Mouse (Mus musculus): ENCODE results near the gene Trappc3. TPM values are rescaled to one million over a fixed set of nuclear protein-coding genes. Genes with fewer than 3 reads are reported as not detected.

Trappc3 gene
- polyA plus RNA-seq, 1 experiment from 2014 or later = 192 TPM

DNA sequence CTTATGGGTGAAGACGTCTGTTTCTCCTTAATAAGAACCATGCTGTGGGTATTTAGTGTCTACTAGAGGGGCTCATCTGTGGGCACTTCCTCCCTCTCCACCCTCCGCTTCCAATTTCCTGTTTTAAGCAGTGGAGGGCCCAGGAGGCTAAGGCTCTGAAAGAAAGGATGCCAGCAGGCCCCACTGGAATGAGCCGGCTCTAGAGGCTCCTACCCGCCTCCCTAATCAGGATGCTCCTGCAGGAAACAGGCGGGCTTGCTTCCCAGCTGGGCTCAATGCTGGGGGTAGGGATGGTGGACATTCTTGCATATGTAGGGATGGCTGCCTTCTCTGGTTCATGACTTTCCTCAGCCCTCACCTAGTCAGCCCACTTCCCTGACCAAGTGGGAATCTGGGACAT, 51.1 kb downstream of the Trappc3 start:
- no peak overlapping the region for H3K4me3 ChIP-seq (replicated peaks; ENCODE audit: low read length)
- WGBS = 45% methylated on average over 5 of the region's 5 CpGs
- ATAC-seq = no peak

DNA sequence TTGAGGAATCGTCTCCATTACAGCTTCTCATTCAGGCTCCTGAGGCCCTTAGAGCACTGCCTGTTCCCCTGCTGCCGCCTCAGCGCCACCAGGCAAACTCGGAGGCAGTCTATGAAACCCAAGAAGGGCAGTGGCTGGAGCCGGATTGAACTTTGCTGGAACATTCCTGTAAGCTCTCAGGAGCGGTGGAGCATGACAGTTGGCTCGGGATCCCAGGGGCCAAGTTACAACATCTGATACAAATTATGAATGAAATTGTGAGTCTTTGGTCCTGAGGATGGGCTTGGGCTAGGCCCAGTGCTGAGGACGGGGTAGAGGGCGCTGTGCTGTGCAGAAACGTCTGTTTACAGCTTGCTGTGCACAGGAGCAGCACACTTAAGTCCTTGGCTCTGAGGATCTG, 52.3 kb downstream of the Trappc3 start:
- Histone ChIP-seq H3K4me2 (ENCODE audit: low read length) (no peak overlapping the region), H3K9me3 (ENCODE audit: control insufficient read depth, low read length) (no peaks in the 10 kb centered on the region), H3K36me3 (ENCODE audit: control insufficient read depth, insufficient read depth) (peaks cover 20% of the 10 kb centered on the region), H3K27ac (ENCODE audit: low read length) (no peak overlapping the region), H3K4me3 (replicated peaks; ENCODE audit: low read length) (no peak overlapping the region), H3K27me3 (replicated peaks; ENCODE audit: control insufficient read depth, insufficient read depth, low read length) (no peaks in the 10 kb centered on the region), H3K4me1 (replicated peaks; ENCODE audit: control insufficient read depth, insufficient read depth, low read length) (peaks cover 3% of the 10 kb centered on the region; the same call in 1 of the 2 replicates), H3K9ac (replicated peaks; ENCODE audit: low read depth, low read length) (no peak overlapping the region)
- ATAC-seq = no peak
- WGBS = 56% methylated on average over 10 of the region's 10 CpGs

More for the DNA sequence above, 51.1 kb downstream of the Trappc3 start:
- Histone ChIP-seq H3K9me3 (ENCODE audit: control insufficient read depth, low read length) (no peaks in the 10 kb centered on the region), H3K27ac (ENCODE audit: low read length) (no peak overlapping the region), H3K4me2 (ENCODE audit: low read length) (no peak overlapping the region), H3K27me3 (replicated peaks; ENCODE audit: control insufficient read depth, insufficient read depth, low read length) (no peaks in the 10 kb centered on the region), H3K36me3 (ENCODE audit: control insufficient read depth, insufficient read depth) (peaks cover 20% of the 10 kb centered on the region), H3K9ac (replicated peaks; ENCODE audit: low read depth, low read length) (no peak overlapping the region), H3K4me1 (replicated peaks; ENCODE audit: control insufficient read depth, insufficient read depth, low read length) (peaks cover 3% of the 10 kb centered on the region; the same call in 1 of the 2 replicates)

DNA sequence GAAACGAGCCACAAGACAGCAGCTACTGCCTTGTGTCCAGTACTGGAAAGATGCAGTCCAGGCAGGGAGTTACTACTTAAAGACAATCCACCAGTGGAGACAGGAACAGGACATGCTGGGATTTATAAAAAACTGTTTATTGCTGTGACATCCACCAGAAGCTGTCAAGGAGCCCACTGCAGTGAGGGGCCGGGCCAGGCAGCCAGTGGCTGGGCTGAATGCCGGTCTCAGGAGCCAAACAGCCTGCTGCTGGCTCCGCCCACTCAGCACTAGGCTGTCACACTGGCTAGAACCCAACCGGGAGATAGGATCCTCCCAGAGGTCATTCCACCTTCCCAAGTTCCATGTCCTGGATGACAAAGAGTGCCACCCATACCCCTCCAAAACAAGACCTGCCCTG, 53.8 kb downstream of the Trappc3 start:
- no peak overlapping the region for H3K9ac ChIP-seq (replicated peaks; ENCODE audit: low read depth, low read length)
- no peak for ATAC-seq
- H3K27ac ChIP-seq (ENCODE audit: low read length) = no peak overlapping the region
- H3K4me1 ChIP-seq (replicated peaks; ENCODE audit: control insufficient read depth, insufficient read depth, low read length) = peaks cover 12% of the 10 kb centered on the region
- H3K9me3 ChIP-seq (ENCODE audit: control insufficient read depth, low read length) = no peaks in the 10 kb centered on the region
- WGBS = 50% methylated on average over 5 of the region's 5 CpGs
- no peak overlapping the region for H3K4me3 ChIP-seq (replicated peaks; ENCODE audit: low read length)
- H3K36me3 ChIP-seq (ENCODE audit: control insufficient read depth, insufficient read depth) = peaks cover 20% of the 10 kb centered on the region
- H3K4me2 ChIP-seq (ENCODE audit: low read length) = no peak overlapping the region
- H3K27me3 ChIP-seq (replicated peaks; ENCODE audit: control insufficient read depth, insufficient read depth, low read length) = no peaks in the 10 kb centered on the region

DNA sequence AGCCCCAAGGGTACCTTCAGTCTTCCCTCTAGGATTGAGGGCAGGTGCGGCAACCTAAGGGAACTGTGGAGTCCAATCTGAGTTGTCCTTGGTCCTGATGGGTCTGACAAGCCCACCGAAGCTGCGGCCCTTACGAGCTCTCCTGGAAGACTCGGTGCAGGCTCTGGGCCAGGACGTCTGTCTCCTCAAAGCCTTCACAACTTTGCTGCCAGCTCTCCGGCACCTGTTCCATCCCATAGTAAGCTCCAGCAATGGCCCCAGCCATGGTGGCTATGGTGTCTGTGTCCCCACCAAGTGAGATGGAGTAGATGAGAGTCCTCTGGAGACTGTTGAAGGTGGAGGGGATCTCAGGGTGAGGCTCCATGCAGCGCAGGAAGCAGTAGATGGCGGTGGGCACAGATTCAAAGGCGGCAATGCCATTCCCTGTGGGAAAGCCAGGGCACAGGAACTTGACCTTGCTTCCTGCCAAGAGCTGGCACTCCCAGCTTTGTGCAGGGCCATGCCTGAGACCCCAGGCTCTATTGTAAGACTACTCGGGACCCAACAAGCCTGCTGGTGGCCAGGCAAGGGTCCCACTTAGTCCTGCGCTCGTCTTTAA, 54.4 kb downstream of the Trappc3 start:
- Histone ChIP-seq H3K27me3 (replicated peaks; ENCODE audit: control insufficient read depth, insufficient read depth, low read length) (no peaks in the 10 kb centered on the region), H3K4me2 (ENCODE audit: low read length) (no peak overlapping the region), H3K4me3 (replicated peaks; ENCODE audit: low read length) (no peak overlapping the region), H3K27ac (ENCODE audit: low read length) (no peak overlapping the region), H3K4me1 (replicated peaks; ENCODE audit: control insufficient read depth, insufficient read depth, low read length) (peaks cover 12% of the 10 kb centered on the region), H3K9ac (replicated peaks; ENCODE audit: low read depth, low read length) (no peak overlapping the region), H3K9me3 (ENCODE audit: control insufficient read depth, low read length) (no peaks in the 10 kb centered on the region), H3K36me3 (ENCODE audit: control insufficient read depth, insufficient read depth) (peaks cover 20% of the 10 kb centered on the region)
- ATAC-seq = no peak
- WGBS = 89% methylated on average over 13 of the region's 13 CpGs

DNA sequence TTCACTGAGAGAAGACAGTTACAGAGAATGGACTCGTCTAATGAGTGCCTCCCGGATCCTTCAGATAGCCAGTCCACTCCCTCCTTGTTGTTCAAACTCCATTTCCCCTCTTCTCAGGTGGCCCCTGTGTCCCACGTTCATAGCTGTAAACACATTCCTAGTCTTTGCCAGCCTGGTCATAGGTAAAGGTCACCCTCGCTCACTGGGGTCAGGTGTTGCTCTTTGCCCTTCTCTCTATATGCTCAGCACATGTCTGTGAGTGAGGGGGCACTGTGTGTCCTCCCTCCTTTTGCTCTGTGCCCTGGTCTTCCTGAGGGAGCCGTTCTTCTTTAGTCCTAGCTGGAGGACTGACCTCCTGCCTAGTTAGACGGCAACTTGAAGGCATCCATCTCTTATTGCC, 57.7 kb downstream of the Trappc3 start:
- H3K4me2 ChIP-seq (ENCODE audit: low read length) = no peak overlapping the region

DNA sequence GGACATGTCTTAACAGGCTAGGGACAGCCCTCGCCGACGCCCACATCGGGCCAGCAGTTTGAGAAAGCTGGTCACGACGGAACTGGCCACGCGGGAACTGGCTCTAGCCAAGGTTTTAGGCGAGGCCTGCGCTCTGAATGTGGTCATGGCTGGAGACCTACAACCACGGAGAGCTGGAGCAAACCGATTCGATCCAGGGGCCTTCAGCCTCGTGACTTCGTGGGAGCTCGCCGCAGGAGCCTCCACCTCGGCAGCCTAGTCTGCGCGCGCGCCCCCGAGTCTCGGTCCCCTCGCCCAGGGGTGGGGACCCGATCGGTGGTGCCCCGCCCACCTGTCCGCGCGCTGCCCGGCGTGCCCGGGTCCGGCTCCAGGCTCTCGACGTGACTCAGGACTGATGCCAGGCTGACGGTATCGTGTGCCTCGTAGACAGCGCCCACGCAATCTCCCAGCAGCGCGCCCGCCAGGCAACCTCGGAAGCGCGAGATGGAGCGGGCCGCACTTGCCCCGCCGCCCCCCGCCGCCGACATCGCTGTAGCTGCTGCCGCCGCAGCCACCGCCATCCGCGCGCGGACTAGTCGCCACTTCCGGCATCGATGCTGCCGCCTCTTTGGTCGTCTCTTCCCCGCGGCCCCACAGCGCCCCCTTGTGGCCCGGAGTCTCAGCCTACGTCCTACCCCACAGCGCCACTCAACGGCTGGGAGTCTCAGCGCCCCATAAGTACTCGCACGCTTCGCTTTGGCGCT, 59.2 kb downstream of the Trappc3 start, which contains the start of gene Adprhl2:
TSS of gene Adprhl2 (minus strand) at position 593 of the 743 bp plus-strand sequence.
- Histone ChIP-seq H3K27ac (ENCODE audit: low read length) (peak within 1 kb of the TSS; percentile 77), H3K4me3 (replicated peaks; ENCODE audit: low read length) (peak within 1 kb of the TSS; percentile 90), H3K4me2 (ENCODE audit: low read length) (peak within 1 kb of the TSS; percentile 97), H3K4me1 (replicated peaks; ENCODE audit: control insufficient read depth, insufficient read depth, low read length) (peaks cover 23% of the 10 kb centered on the region), H3K9me3 (ENCODE audit: control insufficient read depth, low read length) (no peaks in the 10 kb centered on the region), H3K36me3 (ENCODE audit: control insufficient read depth, insufficient read depth) (peaks cover 12% of the 10 kb centered on the region), H3K27me3 (replicated peaks; ENCODE audit: control insufficient read depth, insufficient read depth, low read length) (no peaks in the 10 kb centered on the region), H3K9ac (replicated peaks; ENCODE audit: low read depth, low read length) (peak within 1 kb of the TSS; percentile 91)
- under 1% methylated on average over 79 of the region's 80 CpGs for WGBS
- peak; percentile 91 for ATAC-seq

More for the DNA sequence above, 57.7 kb downstream of the Trappc3 start:
- peaks cover 15% of the 10 kb centered on the region for H3K4me1 ChIP-seq (replicated peaks; ENCODE audit: control insufficient read depth, insufficient read depth, low read length)
- WGBS = 96% methylated on average over 6 of the region's 6 CpGs
- no peak overlapping the region for H3K27ac ChIP-seq (ENCODE audit: low read length)
- no peak for ATAC-seq
- H3K9ac ChIP-seq (replicated peaks; ENCODE audit: low read depth, low read length) = no peak overlapping the region
- H3K36me3 ChIP-seq (ENCODE audit: control insufficient read depth, insufficient read depth) = peaks cover 20% of the 10 kb centered on the region
- no peaks in the 10 kb centered on the region for H3K9me3 ChIP-seq (ENCODE audit: control insufficient read depth, low read length)
- no peaks in the 10 kb centered on the region for H3K27me3 ChIP-seq (replicated peaks; ENCODE audit: control insufficient read depth, insufficient read depth, low read length)
- no peak overlapping the region for H3K4me3 ChIP-seq (replicated peaks; ENCODE audit: low read length)

DNA sequence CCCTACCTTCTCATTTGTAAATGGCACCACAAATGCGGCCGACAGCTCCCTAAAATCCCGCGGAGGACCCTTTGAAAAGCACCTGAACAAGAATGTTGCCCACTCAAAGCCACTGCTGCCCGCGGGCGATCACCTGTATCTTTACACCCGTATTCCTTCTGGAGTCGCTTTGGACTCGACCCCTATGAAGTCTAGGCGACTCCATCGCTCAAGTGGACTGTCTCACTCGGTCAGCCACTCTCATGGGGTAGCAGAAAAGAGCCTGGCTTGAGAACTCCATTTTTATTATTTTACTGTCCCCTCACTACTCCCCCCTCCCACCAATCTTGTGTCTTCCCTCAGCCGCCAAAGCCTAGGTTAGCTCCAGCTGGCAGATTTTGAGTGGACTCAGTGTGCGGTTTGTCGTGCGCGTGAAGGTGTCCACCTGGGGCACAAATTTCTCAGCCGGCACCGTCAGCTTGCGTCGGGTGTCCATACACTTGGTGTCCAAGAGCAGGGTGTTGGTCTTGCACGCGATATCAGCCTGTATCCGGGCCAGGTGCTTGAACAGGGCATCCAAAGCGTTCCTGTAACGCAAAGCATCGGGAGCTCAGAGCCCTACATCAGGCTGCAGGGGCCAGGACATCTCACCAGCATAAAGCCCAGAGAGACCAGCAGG, 59.9 kb downstream of the Trappc3 start:
- Histone ChIP-seq H3K27me3 (replicated peaks; ENCODE audit: control insufficient read depth, insufficient read depth, low read length) (no peaks in the 10 kb centered on the region), H3K36me3 (ENCODE audit: control insufficient read depth, insufficient read depth) (peaks cover 8% of the 10 kb centered on the region), H3K27ac (ENCODE audit: low read length) (no peak overlapping the region), H3K9ac (replicated peaks; ENCODE audit: low read depth, low read length) (peak overlapping the region; percentile 51), H3K4me1 (replicated peaks; ENCODE audit: control insufficient read depth, insufficient read depth, low read length) (peaks cover 23% of the 10 kb centered on the region), H3K4me3 (replicated peaks; ENCODE audit: low read length) (peak overlapping the region; percentile 90), H3K9me3 (ENCODE audit: control insufficient read depth, low read length) (no peaks in the 10 kb centered on the region), H3K4me2 (ENCODE audit: low read length) (peak overlapping the region; percentile 44)
- peak; percentile 29 for ATAC-seq
- 57% methylated on average over 28 of the region's 28 CpGs for WGBS

DNA sequence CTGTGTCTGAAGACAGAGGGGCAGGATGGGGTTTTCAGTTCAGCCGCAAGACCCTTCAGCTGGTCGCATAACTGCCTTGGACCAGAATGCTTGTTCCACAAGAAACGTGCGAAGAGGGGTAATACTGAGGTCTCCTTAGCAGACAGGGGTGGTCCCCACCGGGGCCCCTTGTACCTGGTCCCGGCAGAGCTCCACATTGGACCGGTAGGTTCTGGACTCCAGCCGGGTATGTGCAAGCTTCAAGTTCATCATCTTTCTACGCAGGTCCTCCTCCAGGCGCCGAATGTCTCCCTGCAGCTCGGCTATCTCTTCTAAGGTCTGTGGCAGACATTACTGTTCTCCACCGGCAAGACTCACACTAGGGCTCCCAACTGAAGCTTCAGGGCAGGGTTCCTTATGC, 60.5 kb downstream of the Trappc3 start:
- Histone ChIP-seq H3K9ac (replicated peaks; ENCODE audit: low read depth, low read length) (no peak overlapping the region), H3K4me2 (ENCODE audit: low read length) (no peak overlapping the region), H3K4me3 (replicated peaks; ENCODE audit: low read length) (no peak overlapping the region), H3K27me3 (replicated peaks; ENCODE audit: control insufficient read depth, insufficient read depth, low read length) (no peaks in the 10 kb centered on the region), H3K36me3 (ENCODE audit: control insufficient read depth, insufficient read depth) (peaks cover 3% of the 10 kb centered on the region), H3K27ac (ENCODE audit: low read length) (no peak overlapping the region), H3K9me3 (ENCODE audit: control insufficient read depth, low read length) (no peaks in the 10 kb centered on the region), H3K4me1 (replicated peaks; ENCODE audit: control insufficient read depth, insufficient read depth, low read length) (peaks cover 23% of the 10 kb centered on the region)
- WGBS = 97% methylated on average over 13 of the region's 13 CpGs
- ATAC-seq = no peak

DNA sequence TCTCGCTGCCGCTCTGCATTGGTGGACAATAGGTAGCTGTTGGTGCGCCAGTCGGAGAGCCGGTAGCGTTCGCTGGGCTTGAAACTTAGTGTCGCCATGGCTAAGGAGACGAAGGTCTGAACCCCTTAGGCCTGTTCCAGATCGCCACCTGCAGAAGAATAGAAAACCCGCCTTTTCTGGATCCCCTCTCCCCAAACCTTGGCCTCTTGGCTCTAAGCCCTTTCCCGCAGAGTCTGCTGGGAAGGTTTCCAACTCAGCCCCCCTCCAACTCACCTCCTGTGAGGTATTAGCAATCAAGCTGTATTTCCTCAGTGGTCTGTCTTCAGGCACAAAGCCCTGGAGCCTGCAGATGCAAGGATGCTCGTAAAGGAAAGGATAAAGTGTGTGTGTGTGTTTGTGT, 62.7 kb downstream of the Trappc3 start:
- Histone ChIP-seq H3K4me3 (replicated peaks; ENCODE audit: low read length) (no peak overlapping the region), H3K9me3 (ENCODE audit: control insufficient read depth, low read length) (no peaks in the 10 kb centered on the region), H3K4me1 (replicated peaks; ENCODE audit: control insufficient read depth, insufficient read depth, low read length) (peaks cover 22% of the 10 kb centered on the region), H3K9ac (replicated peaks; ENCODE audit: low read depth, low read length) (peak overlapping the region; percentile 35), H3K4me2 (ENCODE audit: low read length) (peak overlapping the region; percentile 27), H3K27ac (ENCODE audit: low read length) (no peak overlapping the region), H3K36me3 (ENCODE audit: control insufficient read depth, insufficient read depth) (no peaks in the 10 kb centered on the region), H3K27me3 (replicated peaks; ENCODE audit: control insufficient read depth, insufficient read depth, low read length) (no peaks in the 10 kb centered on the region)
- ATAC-seq = no peak
- 15% methylated on average over 13 of the region's 13 CpGs for WGBS

Measured in forebrain, embryonic 16.5 days (tissue).